Mouse (Mus musculus): ENCODE measurements around the gene D430041D05Rik.
A peak's percentile ranks its signal among the peaks of the same experiment; 100 is the strongest.

The D430041D05Rik gene

GRCm38 (mm10) chr2:104351415-104352203 is 59.2 kb downstream of the D430041D05Rik start:
- DNase-seq (ENCODE audit: low read depth, low spot score), result no peak

- DNase-seq (ENCODE audit: low read depth, low spot score), result no peak
These were observed 73.2 kb downstream of the D430041D05Rik start for GRCm38 (mm10) chr2:104337619-104338018.

- no peak for DNase-seq (ENCODE audit: low read depth, low spot score)
These were observed 75.0 kb downstream of the D430041D05Rik start for GRCm38 (mm10) chr2:104335824-104336223.

GRCm38 (mm10) chr2:104333952-104334351 is 76.9 kb downstream of the D430041D05Rik start:
- DNase-seq (ENCODE audit: low read depth, low spot score), result no peak

GRCm38 (mm10) chr2:104332707-104333106 is 78.1 kb downstream of the D430041D05Rik start:
- no peak for DNase-seq (ENCODE audit: low read depth, low spot score)

- no peak for DNase-seq (ENCODE audit: low read depth, low spot score)
These were observed 79.6 kb downstream of the D430041D05Rik start for GRCm38 (mm10) chr2:104331261-104331660.

GRCm38 (mm10) chr2:104327116-104327794 is 83.6 kb downstream of the D430041D05Rik start:
- no peak for DNase-seq (ENCODE audit: low read depth, low spot score)

- DNase-seq (ENCODE audit: low read depth, low spot score), result no peak
These were observed 87.0 kb downstream of the D430041D05Rik start for GRCm38 (mm10) chr2:104323773-104324172.

GRCm38 (mm10) chr2:104323351-104323750 is 87.5 kb downstream of the D430041D05Rik start:
- DNase-seq (ENCODE audit: low read depth, low spot score), result no peak

GRCm38 (mm10) chr2:104320061-104320624 is 90.7 kb downstream of the D430041D05Rik start:
- DNase-seq (ENCODE audit: low read depth, low spot score), result no peak

- no peak for DNase-seq (ENCODE audit: low read depth, low spot score)
These were observed 91.4 kb downstream of the D430041D05Rik start for GRCm38 (mm10) chr2:104319443-104319842.

- DNase-seq (ENCODE audit: low read depth, low spot score), result no peak
These were observed 91.9 kb downstream of the D430041D05Rik start for GRCm38 (mm10) chr2:104318881-104319280.

GRCm38 (mm10) chr2:104318259-104318658 is 92.6 kb downstream of the D430041D05Rik start:
- no peak for DNase-seq (ENCODE audit: low read depth, low spot score)

GRCm38 (mm10) chr2:104317631-104318030 is 93.2 kb downstream of the D430041D05Rik start:
- no peak for DNase-seq (ENCODE audit: low read depth, low spot score)

- no peak for DNase-seq (ENCODE audit: low read depth, low spot score)
These were observed 94.3 kb downstream of the D430041D05Rik start for GRCm38 (mm10) chr2:104316483-104316882.

- no peak for DNase-seq (ENCODE audit: low read depth, low spot score)
These were observed 97.6 kb downstream of the D430041D05Rik start for GRCm38 (mm10) chr2:104313246-104313645.

GRCm38 (mm10) chr2:104307102-104307501 is 103.7 kb downstream of the D430041D05Rik start:
- DNase-seq (ENCODE audit: low read depth, low spot score), result no peak

- DNase-seq (ENCODE audit: low read depth, low spot score), result no peak
These were observed 105.1 kb downstream of the D430041D05Rik start for GRCm38 (mm10) chr2:104305722-104306121.

- DNase-seq (ENCODE audit: low read depth, low spot score), result no peak
These were observed 110.9 kb downstream of the D430041D05Rik start for GRCm38 (mm10) chr2:104299912-104300311.

- peak; percentile 59 for DNase-seq (ENCODE audit: low read depth, low spot score)
These were observed 111.7 kb downstream of the D430041D05Rik start for GRCm38 (mm10) chr2:104299160-104299559.

GRCm38 (mm10) chr2:104286821-104287220 is 124.0 kb downstream of the D430041D05Rik start:
- DNase-seq (ENCODE audit: low read depth, low spot score), result no peak

- DNase-seq (ENCODE audit: low read depth, low spot score), result no peak
These were observed 127.3 kb downstream of the D430041D05Rik start for GRCm38 (mm10) chr2:104283401-104283955.

All from CD4-positive, CD25-positive, alpha-beta regulatory T cell, adult 2 months (primary cell).